Mouse (Mus musculus): Measurements from ENCODE around the gene Kazald1. TPM values are rescaled to one million over a fixed set of nuclear protein-coding genes. Genes with fewer than 3 reads are reported as not detected.

The Kazald1 gene
- polyA plus RNA-seq, 1 experiment from 2014 or later: 1.3 TPM

DNA sequence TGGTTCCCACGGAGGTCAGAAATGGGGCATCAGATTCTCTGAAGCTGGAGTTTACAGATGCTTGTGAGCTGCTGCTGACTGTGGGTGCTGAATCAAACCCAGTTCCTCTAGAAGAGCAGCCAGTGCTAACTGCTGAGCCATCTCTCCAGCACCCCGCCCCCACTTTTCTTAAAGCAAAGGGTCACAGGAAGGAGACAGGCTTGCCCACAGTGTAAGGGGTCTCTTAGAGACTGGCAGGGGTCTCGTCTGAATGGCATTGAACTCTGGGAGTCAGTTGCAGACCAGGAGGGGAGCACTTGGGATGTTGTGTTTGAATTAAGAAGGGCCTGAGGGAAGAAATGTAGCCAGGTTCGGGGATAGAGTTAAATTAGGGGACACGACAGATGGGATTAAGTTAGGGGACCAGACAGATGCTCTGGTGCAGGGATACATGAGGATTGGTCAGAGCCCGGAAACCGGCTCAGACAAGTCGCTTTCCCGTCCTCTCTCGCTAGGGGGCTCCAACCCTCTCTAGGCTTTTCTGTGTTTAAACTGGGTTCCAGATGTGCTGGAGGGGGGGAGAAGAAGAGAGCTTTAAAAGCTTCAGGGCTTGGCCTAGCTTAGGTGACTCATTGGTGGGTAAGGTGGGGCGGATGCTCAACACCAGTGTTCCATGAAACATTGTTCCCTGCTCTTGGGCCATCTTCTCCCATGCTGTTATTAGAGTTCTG is 7.0 kb downstream of the Kazald1 start:
- Histone ChIP-seq H3K36me3 (replicated peaks) (no peaks in the 10 kb centered on the region), H3K4me3 (no peak overlapping the region), H3K27me3 (replicated peaks) (peaks cover 76% of the 10 kb centered on the region), H3K9ac (no peak overlapping the region), H3K4me1 (peaks cover 23% of the 10 kb centered on the region), H3K9me3 (no peaks in the 10 kb centered on the region), H3K4me2 (no peak overlapping the region), H3K27ac (no peak overlapping the region)
- WGBS: 16% methylated on average over 11 of the region's 11 CpGs
- ATAC-seq (replicated peaks): no peak

DNA sequence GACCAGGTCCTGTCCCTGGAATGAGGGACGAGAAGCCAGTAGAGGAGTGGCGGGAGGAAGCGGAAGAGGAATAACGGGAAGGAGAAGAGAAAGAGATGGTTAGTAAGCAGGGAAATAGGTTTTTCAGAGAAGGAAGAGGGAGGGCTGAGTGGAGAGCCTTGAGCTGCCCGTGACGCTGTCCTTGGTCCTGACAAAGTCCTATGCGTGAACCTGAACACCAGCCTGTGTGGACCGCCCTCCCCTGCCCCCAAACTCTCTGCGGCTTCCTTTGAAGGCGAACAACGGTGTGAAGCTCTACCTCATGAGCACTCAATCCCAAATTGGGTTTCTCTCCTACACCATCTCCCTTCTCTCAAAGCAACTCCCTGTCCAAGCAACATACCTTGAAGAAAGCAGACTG is 22.8 kb downstream of the Kazald1 start:
- H3K4me1 ChIP-seq: no peaks in the 10 kb centered on the region
- H3K4me3 ChIP-seq: no peak overlapping the region
- no peaks in the 10 kb centered on the region for H3K9me3 ChIP-seq
- H3K9ac ChIP-seq: no peak overlapping the region
- H3K36me3 ChIP-seq (replicated peaks): no peaks in the 10 kb centered on the region
- no peak overlapping the region for H3K27ac ChIP-seq
- WGBS: 41% methylated on average over 11 of the region's 11 CpGs
- peaks cover 3% of the 10 kb centered on the region; the same call in 1 of the 2 replicates for H3K27me3 ChIP-seq (replicated peaks)
- no peak for ATAC-seq (replicated peaks)
- H3K4me2 ChIP-seq: no peak overlapping the region

DNA sequence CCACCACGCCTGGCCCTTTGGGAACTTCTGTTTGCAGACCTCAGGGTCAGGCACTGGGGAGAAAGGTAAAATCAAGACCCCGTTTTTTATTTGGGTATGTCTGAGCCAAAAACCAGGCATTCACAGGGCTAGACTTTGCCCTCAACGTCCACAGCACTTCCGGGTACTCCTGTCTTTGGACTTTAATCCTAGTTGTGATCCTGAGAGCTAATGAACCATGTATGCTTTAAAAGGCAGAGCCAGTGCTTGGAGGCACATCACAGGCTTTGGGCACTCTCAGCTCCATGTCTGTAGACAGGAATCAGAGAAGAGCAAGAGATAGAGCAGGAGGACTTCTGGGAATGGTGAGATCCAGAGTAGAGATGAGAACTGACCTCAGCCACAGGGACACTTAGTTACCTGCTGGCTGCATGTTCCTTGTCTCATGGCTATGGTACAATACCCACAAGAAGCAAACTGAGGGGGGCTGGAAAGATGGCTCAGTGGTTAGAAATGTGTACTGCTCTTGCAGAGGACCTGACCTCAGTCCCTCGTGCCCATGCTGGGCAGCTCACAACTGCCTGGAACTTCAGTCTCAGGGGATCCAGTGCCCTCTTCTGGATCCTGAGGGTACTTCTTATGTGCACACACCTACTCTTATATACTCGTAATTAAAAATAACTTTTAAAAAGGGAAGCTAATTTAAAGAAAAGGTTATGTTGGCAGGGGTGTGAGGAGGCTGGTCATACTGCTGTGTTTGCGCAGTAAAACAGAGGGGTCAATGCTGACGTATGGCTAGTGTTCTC is 25.6 kb downstream of the Kazald1 start:
- no peaks in the 10 kb centered on the region for H3K9me3 ChIP-seq
- no peak overlapping the region for H3K27ac ChIP-seq
- no peak for ATAC-seq (replicated peaks)
- 0 out of 2 replicates have a peak, but pooled peaks cover under 1% of the 10 kb centered on the region for H3K4me1 ChIP-seq
- no peak overlapping the region for H3K4me2 ChIP-seq
- H3K27me3 ChIP-seq (replicated peaks): peaks cover 3% of the 10 kb centered on the region; the same call in 1 of the 2 replicates
- 74% methylated on average over 8 of the region's 8 CpGs for WGBS
- no peak overlapping the region for H3K4me3 ChIP-seq
- H3K36me3 ChIP-seq (replicated peaks): no peaks in the 10 kb centered on the region
- H3K9ac ChIP-seq: no peak overlapping the region

DNA sequence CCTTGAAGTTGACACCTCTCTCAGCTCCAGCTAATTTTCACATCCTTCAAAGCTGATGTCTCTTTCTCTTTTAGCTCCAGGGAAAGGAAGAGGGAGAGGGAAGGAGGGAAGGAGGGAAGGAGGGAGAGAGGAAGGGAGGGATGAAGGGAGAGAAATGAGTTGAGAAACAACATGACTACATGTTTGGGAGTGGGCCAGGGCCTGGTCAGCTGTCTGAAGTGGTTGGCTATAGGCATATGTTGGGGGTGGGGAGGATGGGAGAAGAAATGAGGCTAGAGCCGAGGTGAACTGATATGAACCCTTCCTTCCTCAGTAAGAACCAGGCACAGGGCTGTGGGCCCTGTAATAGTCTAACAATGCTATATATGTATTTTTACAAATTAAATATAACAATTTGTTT is 30.6 kb downstream of the Kazald1 start:
- no peak overlapping the region for H3K9ac ChIP-seq
- no peak overlapping the region for H3K4me3 ChIP-seq
- H3K4me1 ChIP-seq: 0 out of 2 replicates have a peak, but pooled peaks cover 3% of the 10 kb centered on the region
- ATAC-seq (replicated peaks): no peak
- no peak overlapping the region for H3K27ac ChIP-seq
- no peaks in the 10 kb centered on the region for H3K36me3 ChIP-seq (replicated peaks)
- H3K9me3 ChIP-seq: no peaks in the 10 kb centered on the region
- H3K4me2 ChIP-seq: no peak overlapping the region
- 66% methylated on average over 1 of the region's 1 CpGs for WGBS
- no peaks in the 10 kb centered on the region for H3K27me3 ChIP-seq (replicated peaks)

DNA sequence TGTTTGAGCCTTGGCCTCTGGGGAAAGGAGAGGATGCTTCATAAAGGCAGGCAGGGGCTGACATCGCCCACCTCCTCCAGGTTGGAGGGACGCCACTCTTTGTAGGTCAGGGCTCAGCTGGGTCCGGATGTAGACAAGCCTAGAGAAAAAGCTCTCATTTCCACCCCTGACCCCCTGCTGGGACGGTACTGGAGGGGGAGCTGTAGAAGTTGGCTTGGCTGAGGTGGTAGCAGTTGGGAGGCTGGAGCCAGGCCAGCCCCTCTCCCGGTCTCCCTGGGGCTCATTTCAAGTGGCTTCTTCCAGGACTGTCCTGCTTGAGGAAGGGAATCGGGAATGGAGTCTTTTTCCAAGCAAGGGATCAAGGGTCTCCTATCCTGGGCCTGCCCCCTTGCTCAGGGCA is 31.6 kb downstream of the Kazald1 start:
- Histone ChIP-seq H3K4me2 (no peak overlapping the region), H3K9ac (no peak overlapping the region), H3K36me3 (replicated peaks) (no peaks in the 10 kb centered on the region), H3K4me3 (no peak overlapping the region), H3K4me1 (0 out of 2 replicates have a peak, but pooled peaks cover 3% of the 10 kb centered on the region), H3K9me3 (no peaks in the 10 kb centered on the region), H3K27ac (no peak overlapping the region), H3K27me3 (replicated peaks) (no peaks in the 10 kb centered on the region)
- 59% methylated on average over 6 of the region's 6 CpGs for WGBS
- ATAC-seq (replicated peaks): no peak

DNA sequence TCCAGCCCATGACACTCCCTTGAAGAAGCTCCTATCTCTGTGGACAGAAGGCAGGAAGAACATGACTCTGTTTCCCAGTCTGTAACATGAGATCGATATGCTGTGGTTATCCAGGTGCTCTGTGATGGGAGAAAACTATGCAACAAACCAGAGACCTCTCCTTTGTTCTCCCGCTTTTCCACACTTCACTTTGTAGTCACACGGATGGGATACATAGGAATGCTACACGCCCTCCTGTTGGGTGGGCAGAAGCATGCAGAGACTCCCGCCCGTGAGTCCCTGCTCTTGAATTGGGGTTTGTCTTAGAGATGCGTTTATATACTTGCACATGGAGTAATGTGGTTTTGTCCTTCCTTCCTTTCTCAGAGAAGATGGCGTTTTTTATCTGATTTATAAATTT is 35.6 kb downstream of the Kazald1 start:
- H3K9ac ChIP-seq: no peak overlapping the region
- H3K36me3 ChIP-seq (replicated peaks): no peaks in the 10 kb centered on the region
- no peak overlapping the region for H3K27ac ChIP-seq
- WGBS: 82% methylated on average over 8 of the region's 8 CpGs
- H3K4me2 ChIP-seq: no peak overlapping the region
- peaks cover 4% of the 10 kb centered on the region; the same call in 1 of the 2 replicates for H3K27me3 ChIP-seq (replicated peaks)
- H3K4me1 ChIP-seq: peaks cover 8% of the 10 kb centered on the region
- no peak for ATAC-seq (replicated peaks)
- no peak overlapping the region for H3K4me3 ChIP-seq
- H3K9me3 ChIP-seq: no peaks in the 10 kb centered on the region

DNA sequence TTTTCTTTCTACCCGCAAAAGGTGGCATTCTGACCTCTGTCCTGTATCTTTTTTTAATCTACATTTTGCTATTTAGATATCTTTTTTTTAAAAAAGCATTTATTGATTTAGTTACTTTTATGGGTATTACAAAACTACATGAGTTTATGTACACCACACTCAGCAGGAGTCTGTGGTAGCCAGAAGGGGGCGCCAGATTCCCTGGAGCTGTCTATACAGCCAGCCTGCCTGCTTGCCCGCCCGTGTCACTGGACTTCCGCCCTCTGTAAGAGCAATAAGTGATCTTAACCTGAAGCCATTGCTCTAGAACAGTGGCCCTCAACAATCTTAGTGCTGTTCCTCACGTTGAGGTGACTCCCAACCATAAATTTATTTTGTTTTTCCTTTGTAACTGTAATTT is 37.4 kb downstream of the Kazald1 start:
- WGBS: 84% methylated on average over 6 of the region's 6 CpGs
- H3K4me3 ChIP-seq: no peak overlapping the region
- no peak overlapping the region for H3K4me2 ChIP-seq
- H3K27ac ChIP-seq: no peak overlapping the region
- no peak for ATAC-seq (replicated peaks)
- H3K27me3 ChIP-seq (replicated peaks): peaks cover 4% of the 10 kb centered on the region; the same call in 1 of the 2 replicates
- no peaks in the 10 kb centered on the region for H3K36me3 ChIP-seq (replicated peaks)
- no peaks in the 10 kb centered on the region for H3K9me3 ChIP-seq
- peaks cover 6% of the 10 kb centered on the region for H3K4me1 ChIP-seq
- H3K9ac ChIP-seq: no peak overlapping the region

DNA sequence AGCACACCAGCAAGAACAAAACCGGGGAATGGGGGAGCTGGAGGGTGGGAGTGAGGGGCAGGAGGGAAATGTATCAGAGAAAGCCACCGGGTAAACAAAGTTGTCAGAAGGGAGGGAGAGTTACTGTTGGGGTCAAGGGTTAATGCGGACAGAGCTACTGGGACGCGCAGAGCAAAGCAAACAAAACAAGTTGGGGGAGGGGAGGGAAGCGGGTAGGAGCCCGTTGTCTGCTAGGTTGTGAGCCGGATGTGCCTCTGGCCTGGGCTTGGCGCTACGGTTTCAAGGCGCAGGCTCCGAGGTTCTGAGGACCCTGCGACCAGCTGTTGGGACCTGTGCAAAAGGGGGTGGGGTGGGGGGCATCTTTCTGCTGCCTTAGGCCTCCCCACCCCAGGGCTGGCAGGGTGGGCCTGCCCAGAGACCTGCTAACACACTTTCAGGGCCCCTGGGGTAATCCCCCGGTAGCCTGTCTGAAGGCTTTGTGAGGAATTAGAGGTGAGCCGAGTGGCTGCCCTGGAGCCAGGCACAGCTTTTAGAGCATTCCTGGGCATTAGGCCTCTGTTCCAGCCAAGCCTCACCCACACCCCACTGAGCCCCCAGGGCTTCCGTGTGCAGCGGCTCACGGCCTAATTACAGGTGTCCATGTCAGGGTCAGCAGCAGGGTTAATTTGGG is 38.9 kb downstream of the Kazald1 start:
- Histone ChIP-seq H3K9me3 (no peaks in the 10 kb centered on the region), H3K27ac (no peak overlapping the region), H3K4me2 (no peak overlapping the region), H3K36me3 (replicated peaks) (no peaks in the 10 kb centered on the region), H3K27me3 (replicated peaks) (peaks cover 4% of the 10 kb centered on the region; the same call in 1 of the 2 replicates), H3K4me3 (no peak overlapping the region), H3K9ac (no peak overlapping the region), H3K4me1 (peaks cover 6% of the 10 kb centered on the region)
- ATAC-seq (replicated peaks): no peak
- 2% methylated on average over 18 of the region's 18 CpGs for WGBS

DNA sequence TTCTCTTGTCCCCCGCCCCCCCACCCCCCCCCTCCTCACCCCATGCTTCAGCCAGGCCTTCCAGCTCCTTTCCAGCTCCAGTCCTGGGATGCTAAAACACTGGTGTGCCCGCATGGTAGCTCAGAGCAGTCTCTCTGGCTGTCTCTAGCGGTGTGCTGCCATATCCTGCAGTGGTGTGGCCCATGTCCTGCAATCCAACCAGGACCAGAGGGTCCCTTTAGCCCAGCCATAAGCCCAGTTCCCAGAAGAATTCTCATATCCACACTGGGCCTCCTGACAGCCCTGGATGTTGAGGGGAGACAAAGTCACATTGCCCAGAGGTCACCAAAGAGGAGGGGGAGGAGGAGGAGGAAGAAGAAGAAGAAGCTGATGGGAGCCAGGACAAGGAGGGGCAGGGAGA is 39.7 kb downstream of the Kazald1 start:
- Histone ChIP-seq H3K9me3 (no peaks in the 10 kb centered on the region), H3K36me3 (replicated peaks) (no peaks in the 10 kb centered on the region), H3K4me3 (no peak overlapping the region), H3K4me2 (no peak overlapping the region), H3K27me3 (replicated peaks) (peaks cover 4% of the 10 kb centered on the region; the same call in 1 of the 2 replicates), H3K4me1 (peaks cover 6% of the 10 kb centered on the region), H3K27ac (no peak overlapping the region), H3K9ac (no peak overlapping the region)
- WGBS: 21% methylated on average over 3 of the region's 3 CpGs
- no peak for ATAC-seq (replicated peaks)

DNA sequence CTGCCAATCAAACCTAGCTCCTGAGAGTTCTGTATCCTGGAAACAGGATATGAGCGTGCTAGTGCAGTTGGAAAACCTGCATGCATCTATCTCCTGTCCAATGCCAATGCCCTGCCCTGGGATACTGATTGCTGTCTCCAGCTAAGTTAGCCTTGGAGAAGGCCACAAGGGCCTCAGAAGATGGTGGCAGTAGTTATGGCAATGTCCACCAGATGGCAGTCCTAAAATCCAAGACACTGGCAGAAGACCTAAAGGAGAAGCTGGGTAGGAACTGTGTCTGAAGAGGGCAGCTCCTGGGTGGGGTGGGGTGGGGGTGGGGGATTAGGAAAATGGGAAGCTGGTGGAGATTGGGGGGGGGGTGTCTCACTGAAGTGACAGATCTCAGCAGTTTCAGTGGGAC is 41.8 kb downstream of the Kazald1 start:
- no peak overlapping the region for H3K9ac ChIP-seq
- peaks cover 6% of the 10 kb centered on the region for H3K4me1 ChIP-seq
- H3K4me2 ChIP-seq: no peak overlapping the region
- ATAC-seq (replicated peaks): no peak
- no peak overlapping the region for H3K27ac ChIP-seq
- H3K4me3 ChIP-seq: no peak overlapping the region
- H3K27me3 ChIP-seq (replicated peaks): peaks cover 4% of the 10 kb centered on the region; the same call in 1 of the 2 replicates
- WGBS: 63% methylated on average over 1 of the region's 1 CpGs
- no peaks in the 10 kb centered on the region for H3K9me3 ChIP-seq
- H3K36me3 ChIP-seq (replicated peaks): no peaks in the 10 kb centered on the region

Data from midbrain, embryonic 15.5 days (tissue).